Mouse (Mus musculus) gastrocnemius, postnatal 14 days (tissue): ENCODE data around the gene Pde4d. TPM values are rescaled to one million over a fixed set of nuclear protein-coding genes. Genes with fewer than 3 reads are reported as not detected.
"Not testable (repeated sequence)": the region's sequence is repeated elsewhere in the genome, so short reads cannot be mapped to it uniquely, and the experiment has no call there.

ENCODE experiments used
- DNase-seq: peaks from one replicate; pipeline ENCODE4 v3.0.0; 2021; ENCODE audit warnings: mixed read lengths
- intact Hi-C: fragments of 180-260 bp; cut with DNase I; formaldehyde crosslinking; loops from one replicate; pipeline ENCODE4 v1.15.1; 2025; ENCODE audit warnings: low total_unique reads
- total RNA-seq, 2 experiments: library from RNA; stranded (reverse); gene quantifications; 2 replicates each; pipeline ENCODE4 v1.2.3; 2021

Gene Pde4d
- total RNA-seq, 2 experiments from 2014 or later: 91.2 to 126 TPM

DNA sequence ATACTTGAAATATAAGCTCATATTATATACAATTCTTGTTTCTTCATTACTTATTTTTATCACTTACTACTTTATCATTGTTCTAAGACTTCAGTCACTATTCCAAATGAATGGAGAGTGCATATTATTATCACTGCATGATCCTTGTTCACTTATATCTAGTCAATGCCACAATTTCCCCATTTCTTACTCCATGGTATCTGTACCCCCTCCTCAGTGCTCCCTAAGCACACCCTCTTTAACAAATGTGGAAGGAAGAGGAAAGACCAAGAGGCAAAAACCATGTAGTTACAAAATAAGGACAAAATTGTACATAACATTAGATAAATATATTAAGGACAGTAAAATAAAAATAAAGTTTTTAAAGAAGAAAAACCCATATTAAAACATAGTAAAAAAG lies 216.8 kb downstream of the Pde4d start:
- no peak for DNase-seq
- intact Hi-C loops: no loop called here

DNA sequence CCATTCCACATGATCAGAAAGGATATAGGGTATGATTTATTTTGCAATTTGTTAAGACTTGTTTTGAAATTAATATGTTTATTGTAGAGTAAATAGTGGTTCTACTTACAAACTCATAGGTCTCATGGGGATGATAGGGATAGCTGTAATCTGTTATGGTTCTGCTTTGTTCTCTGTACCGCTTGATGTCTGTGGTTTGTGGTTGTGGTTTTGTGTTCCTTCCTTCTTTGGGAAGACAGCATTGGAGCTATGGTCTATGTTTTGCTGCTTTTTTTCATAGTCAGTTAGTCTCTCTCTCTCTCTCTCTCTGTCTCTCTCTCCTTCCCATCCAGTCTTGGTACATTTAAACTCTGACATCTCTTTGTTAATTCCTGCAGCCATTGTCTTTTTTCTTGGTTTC lies 217.3 kb downstream of the Pde4d start:
- no peak for DNase-seq
- intact Hi-C loops: no loop called here

DNA sequence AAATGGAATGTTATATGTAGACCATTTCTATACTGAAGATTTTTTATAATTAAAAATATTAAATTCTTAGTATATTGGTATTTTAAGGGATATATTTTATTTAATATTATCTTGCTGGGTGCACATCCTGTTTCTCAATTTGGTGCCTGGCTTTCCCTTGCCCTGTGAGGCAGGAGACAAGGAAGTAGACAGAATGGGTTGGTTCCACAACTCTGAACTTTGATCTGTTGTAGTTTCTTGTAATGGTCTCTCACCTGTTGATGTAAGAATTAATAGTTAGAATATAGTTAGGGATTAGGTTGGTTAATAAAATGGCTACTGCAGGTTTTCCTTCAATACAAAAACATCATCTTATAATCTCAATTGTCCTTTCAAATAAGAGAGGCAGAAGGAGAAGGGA lies 227.3 kb downstream of the Pde4d start:
- intact Hi-C loops: no loop called here
- no peak for DNase-seq

DNA sequence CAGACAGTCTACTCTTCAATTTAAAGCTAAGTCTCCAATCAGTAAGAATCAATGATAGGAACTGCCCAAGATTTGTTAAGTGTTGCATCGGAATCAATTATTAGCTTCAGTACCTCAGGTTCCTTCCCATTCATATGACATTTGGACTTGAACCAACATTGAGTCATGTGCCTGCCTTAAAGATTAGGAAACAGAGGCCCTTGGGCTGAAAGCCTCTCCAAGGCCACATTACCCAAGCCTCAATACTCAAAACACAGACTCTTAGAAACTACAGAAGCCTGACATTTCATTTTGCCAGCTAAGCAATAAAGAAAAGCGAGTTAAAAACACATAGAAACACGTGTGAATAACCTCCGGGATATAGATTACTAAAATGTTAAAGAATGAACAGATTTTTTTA lies 233.3 kb downstream of the Pde4d start:
- intact Hi-C loops: no loop called here
- DNase-seq: no peak

DNA sequence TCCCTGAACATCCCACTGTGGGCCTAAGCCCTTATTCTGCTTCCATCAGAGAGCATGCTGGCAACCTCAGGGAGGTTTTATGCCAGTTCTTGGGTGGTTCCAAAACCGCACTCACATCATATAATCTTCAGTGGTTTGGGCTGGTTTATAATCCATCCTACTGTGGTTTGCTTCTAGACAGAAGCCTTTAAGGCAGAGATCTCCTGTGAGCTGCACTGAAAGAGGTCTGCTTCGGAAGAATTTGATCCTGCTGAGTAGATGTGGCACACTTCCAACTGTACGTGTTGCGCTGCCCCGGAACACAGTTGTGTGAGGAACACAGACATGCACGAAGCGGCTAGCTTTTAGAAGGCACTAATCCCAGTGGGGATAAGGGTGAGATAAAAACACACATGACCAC lies 236.1 kb downstream of the Pde4d start:
- DNase-seq: no peak
- intact Hi-C loops: no loop called here

DNA sequence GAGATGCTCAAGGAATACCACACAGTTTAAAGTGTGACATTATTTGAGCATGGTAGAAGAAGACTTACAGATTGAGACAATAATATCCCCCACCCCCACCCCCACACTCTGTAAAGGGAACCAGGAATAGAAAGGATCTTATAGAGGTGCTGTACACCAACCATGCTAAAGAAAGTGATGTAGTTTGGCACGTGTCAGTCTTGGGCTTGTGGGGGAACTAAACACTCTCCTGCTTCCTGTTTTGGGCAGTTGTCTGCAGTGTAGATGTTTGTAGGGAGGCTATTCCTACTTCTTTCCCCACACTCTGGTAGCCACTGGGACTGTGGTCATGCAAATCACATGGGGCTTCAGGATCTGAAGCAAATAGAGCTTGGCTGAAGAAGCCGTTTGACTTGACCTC lies 236.5 kb downstream of the Pde4d start:
- no peak for DNase-seq
- intact Hi-C loops: no loop called here

DNA sequence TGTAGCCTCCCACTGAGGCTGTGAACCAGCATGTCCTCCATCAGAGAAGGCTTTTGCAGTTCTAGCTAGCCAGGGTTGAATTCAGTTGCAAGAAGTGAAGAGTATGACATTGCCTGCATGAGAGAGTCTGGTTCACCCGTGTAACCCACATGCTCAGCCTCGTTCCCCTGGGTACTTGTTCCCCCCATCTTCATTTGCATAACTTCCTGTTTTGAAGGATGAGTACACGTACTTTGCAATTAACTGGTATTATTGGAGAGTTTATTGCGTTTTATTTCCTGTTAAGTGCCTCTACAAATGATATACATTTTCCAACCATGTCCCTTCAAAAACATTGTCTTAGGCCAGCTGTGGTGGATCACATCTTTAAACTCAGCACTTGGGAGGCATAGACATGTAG lies 237.1 kb downstream of the Pde4d start:
- DNase-seq: no peak
- intact Hi-C loops: no loop called here

DNA sequence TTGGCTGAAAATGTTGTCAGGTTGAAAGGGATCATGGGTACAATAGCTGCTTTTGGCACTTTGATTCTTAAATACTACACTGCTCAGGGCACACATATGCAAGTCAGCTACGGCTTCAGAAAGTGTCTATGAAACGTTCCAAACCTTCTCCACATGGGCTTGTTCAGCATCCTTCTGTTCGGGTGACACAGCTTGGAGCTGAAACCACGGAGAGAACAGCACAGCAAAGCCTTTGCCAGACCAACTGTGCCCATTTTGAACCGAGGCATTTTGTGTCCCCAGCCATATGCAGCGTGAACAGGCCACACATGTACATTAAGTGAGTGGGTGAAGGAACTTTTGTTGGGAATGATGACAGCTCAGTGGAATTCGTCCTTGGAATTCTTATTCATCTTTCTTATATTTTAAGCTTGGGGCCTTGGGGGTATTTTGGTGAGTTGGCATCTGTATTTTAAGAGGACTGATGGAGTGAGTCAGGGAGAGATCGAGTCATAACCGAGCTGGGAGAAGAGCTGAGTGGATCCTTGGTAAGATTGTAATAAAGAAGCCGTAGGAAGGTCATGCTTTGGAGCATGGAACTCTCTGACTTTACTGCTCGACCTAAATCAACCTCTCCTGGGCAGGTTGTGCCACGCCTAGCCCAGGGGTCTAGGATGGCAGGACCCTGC lies 243.3 kb downstream of the Pde4d start:
- intact Hi-C loops: no loop called here
- no peak for DNase-seq

DNA sequence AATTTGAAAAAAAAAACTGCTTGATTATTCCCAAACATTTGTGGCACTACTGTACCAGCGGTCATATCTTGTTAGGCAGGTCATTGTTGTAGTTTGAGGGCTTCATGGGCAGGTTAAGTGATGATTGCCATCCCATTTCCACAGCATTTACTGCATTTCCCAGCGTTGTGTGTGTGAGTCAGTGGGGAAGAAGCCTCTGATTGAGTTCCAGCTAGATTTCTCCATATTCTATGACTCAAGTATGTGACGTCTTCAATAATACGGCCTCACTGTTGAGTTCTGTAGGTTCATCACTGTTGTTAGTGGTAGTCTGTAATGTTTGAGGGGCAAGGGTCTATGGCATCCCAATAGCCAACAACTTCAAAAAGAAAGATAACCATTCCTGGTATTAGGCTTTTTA lies 255.7 kb downstream of the Pde4d start:
- no peak for DNase-seq
- intact Hi-C loops: no loop called here

DNA sequence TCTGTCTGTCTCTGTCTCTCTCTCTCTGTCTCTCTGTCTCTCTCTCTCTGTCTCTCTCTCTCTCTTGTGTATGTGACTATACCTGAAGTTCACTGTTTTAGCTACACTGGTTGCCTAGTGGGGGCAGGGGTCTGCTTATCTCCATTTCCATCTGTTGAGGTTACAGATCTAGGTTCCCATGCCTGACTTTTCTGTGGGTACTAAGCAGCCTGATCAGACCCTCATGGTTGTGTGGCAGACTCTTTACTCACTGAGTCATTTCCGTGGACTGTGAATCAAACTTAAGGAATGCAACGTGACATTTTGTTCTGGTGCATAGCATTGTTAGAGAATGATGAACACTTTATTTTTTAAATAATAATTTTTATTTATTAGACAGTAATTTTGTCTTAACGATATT lies 264.3 kb downstream of the Pde4d start:
- no peak for DNase-seq
- intact Hi-C loops: no loop called here

DNA sequence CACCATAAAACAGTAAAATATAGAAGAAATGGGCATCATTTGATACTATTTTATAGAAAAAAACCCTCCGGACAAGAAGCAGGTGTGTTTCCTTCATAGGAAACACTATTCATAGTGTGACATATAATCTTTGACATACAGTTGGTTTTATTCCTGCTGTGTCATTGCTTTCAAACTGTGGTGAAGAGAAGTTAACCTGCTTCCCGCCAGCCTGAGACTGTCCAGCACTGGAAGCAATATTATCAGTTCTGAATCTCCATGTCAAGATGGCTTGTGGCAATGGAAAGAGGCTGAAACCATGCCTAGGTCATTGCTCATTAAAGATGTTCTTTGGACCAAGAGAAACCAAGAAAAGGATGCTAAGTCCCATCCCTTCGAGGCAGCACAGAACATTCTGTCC lies 265.3 kb downstream of the Pde4d start:
- intact Hi-C loops: no loop called here
- no peak for DNase-seq

DNA sequence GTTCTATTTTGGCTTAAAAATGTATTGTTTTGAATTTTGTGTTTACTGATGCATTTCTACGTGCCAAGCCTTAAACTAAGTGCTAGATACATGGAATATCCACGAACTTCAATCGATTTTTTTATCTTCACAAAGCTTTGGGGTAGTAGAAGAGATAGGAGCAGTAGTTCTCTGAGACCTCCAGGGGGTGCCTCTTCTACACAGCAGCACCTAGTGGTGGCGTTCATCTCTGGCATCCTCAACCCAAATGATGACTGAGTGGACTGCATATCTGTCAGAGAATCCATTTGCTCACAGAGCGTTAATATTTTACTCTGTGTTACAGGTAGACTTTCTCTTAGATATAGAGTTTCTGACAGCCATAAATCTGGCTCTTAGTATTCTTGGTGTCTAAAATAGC lies 272.5 kb downstream of the Pde4d start:
- intact Hi-C loops: no loop called here

DNA sequence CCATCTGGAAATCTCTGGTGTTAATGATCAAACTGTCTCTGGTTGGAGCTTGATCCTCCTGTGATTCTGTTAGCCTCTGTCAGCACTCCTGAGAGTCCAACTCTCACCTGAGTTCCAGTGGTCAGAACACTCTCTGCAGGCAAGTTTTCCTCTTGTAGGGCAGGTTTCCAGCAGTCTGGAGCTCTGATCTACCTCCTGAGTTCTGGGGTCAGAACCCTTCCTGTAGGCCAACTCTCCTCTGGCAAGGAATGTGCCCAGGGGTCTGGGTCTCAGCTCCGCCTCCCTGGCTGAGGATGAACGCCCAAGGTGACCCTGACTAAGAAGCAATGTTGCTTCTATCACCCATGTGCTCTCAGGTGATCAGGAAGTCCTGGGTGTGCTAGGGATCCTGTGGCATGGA lies 284.6 kb downstream of the Pde4d start:
- DNase-seq, intact Hi-C loops: not testable (repeated sequence)

More for the DNA sequence above, 272.5 kb downstream of the Pde4d start:
- peak; percentile 19 for DNase-seq

DNA sequence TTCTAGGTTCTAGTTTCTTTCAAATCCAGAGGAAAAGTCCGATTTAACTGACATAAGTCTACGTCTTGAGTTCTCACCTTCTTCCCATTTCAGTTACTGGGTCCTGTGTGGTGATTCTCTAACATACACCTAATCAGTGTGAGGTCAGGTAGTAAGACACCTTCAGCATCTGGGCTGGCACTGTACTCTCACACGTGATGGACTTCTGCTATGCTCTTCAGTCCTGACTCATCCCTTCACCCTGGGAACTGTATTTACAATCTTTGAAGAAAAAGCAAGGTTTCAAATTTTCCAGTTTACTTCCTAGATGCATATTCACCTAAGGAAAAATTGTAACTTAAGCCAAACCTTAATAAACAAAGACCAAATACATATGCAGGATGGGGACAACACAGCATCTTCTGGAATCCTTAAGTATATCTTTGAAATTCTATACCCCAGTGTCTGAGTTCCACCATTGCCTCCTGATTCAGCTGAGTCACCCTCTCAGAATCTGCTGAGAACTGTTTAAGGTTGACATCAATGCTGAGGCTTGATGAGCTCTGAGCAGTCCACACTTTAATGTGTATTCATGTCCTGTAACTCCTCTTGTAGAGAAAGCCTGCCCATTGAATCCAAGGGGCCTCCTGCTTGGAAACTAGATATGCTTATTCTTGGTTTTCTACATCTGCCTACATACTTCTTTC lies 301.6 kb downstream of the Pde4d start:
- no peak for DNase-seq
- intact Hi-C loops: no loop called here

DNA sequence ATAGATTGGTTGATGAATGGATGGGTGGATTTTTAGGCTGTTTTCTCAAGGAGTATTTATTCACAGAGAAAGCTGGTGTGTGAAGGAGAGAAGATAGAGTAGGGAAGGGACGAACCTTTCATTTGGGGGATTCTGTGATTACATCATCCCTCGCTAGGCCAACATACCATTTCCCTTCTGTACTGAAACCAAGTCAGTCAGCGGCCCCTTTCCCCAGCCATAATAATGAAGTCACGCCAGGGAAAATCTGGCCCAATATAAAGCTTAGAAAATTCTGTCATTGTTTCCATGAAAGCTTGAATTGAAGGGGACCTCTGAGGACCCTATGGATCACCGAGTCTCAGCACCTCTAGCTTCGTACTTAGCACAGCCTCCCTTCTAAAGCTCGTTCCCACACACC lies 307.7 kb downstream of the Pde4d start:
- no peak for DNase-seq
- intact Hi-C loops: no loop called here

DNA sequence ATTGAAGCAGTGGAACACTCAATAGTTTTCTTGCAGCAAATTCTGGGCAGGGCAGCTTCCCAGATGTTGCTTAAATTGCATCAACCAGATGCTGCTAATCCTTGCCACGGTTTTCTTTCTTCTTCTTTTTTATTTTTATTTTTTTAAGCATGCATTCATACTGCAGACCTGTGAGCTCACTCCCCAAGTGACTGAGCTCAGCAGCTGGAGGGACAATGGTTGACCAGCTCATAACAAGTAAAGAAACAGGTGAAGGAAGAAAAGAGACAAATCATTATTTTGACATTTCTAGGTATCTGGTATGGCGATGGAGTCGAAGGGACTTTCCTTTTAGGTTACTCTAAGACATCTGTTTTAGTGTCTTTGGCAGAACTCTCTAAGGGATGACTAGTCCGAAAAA lies 308.6 kb downstream of the Pde4d start:
- DNase-seq: no peak
- intact Hi-C loops: no loop called here

DNA sequence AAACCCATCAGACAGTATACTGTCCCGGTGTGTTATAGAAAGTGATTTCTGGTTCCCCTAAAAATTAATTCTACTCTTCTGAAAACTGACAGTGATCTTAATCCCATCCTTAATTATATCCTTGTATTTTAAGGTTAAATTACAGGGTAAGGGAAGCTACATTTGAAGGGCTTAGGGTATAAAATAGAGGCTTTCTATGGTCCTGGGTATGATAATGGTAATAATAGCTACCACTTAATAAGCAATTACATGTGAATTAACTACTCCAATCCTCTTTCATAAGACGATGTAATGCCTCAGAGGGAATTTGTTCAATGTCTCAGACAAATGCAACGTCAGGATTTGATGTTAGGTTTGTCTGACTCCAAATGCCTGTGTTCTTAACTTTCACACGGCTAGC lies 309.4 kb downstream of the Pde4d start:
- intact Hi-C loops: no loop called here
- no peak for DNase-seq

DNA sequence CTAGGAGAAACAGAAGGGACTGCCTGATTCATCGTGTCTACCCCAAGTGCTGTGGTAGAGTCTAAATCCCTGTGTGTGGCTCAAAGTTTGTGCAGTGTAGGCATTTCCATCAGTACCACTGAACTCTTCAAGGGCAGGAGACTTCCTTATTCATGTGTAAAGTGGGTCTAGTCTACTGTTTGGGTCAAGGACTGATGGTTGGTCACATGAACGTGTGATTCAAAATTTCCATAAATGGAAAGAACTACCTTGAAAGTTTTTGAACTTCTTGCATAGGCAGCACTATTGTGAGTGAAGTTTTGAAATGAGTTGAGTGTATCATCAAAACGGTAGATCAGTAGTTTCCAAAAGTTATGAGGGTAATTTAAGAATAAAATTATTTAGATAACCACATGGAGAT lies 313.5 kb downstream of the Pde4d start:
- intact Hi-C loops: no loop called here
- no peak for DNase-seq

DNA sequence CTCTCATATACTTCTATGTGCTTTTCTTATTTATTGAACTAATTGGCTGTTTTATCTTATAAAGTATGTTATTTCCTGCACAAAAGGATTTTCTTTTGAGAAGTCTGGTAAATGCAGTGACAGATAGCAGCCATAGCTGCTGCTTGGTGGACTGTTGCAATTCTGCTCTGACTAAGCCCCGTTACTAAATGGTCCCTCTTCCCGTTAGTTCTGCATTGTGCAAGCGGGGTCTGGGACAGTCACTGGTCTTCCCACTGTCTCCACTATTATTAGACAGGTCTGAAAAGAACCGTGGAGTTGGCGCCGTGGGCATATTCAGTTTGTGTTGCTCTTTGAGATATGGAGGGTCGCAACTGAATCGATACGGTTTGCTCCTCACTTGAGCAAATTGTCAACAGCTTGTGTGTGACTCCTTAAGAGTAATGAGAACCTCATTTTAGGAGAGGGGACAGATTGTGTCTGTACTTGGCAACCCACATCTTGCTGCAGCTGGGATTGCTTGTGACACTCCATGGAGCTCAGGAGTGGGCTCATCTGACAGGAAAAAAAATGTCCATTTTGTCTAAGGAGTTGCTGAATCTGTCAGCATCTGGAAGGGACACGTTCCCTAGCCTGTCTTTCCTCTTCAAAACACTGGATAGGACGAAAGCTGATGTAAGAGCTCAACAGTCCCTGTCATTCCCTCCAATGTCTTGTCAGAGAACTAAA lies 316.4 kb downstream of the Pde4d start:
- no peak for DNase-seq
- intact Hi-C loops: no loop called here

DNA sequence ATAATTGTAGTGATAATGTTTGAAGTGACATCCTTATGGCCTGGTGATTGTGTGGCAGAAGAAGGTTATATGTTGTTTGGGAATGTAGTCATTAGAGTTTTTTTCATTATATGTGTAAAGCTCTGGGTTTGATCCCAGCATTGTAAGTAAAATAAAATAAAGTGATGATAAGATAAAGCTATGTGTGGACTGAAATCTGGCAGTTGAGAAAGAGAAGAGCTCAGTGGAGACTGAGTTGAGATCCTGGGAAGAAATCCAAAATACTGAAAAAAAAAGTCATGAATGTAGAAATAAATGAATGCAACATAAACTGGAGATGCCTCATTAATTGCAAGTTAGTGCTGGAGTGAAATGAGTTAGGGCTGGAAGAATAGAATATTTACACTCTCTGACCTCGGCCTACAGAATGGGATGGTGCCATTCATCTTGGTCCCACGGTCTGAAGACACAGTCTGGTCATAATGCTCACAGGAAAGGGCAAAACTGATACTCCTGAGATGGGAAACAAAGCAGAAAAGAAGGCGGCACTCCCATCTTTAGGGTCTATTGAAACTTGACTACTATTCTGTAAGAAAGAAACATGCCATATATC lies 319.8 kb downstream of the Pde4d start:
- no peak for DNase-seq
- intact Hi-C loops: no loop called here

DNA sequence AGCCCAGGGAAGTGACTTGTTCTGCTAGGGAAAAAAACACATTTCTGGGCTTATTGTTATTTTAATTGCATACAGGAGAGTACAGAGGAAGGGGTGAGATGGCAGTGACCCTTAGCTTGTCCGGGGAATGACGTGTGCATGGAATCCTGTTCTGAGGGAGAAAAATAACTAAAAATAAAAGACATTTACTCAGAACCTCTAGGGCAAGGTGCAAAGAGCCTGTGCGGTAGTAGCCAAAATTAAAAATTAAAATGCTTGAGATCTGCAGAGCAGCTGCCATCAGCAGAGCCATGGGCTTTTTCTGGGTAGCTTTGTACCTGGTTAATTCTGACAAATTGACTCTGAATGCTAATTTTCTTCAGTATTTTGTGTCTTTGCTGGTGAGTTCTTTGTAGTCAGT lies 322.6 kb downstream of the Pde4d start:
- no peak for DNase-seq
- intact Hi-C loops: no loop called here
